Mouse (Mus musculus): ENCODE measurements around the gene Epm2aip1. TPM values are rescaled to one million over a fixed set of nuclear protein-coding genes. Genes with fewer than 3 reads are reported as not detected.

The Epm2aip1 gene
- polyA plus RNA-seq, 1 experiment from 2014 or later, result 31.4 TPM

Other genes starting within 250 kb of the Epm2aip1 start
- 3.2 and 3.6 TPM in 2 replicates for gene Ccrl2, start 214.4 kb upstream of the Epm2aip1 start, polyA plus RNA-seq (2014; fragmentation: Nextera tagmentation; extraction: Ambion mirVana)
- 75.3 and 78.8 TPM in 2 replicates for gene Lrrfip2, start 154.3 kb upstream of the Epm2aip1 start, polyA plus RNA-seq (2014; fragmentation: Nextera tagmentation; extraction: Ambion mirVana)
- 34.1 and 36.1 TPM in 2 replicates for gene Mlh1, start 138 bp upstream of the Epm2aip1 start, polyA plus RNA-seq (2014; fragmentation: Nextera tagmentation; extraction: Ambion mirVana)
- gene Trank1, start 39.8 kb downstream of the Epm2aip1 start, polyA plus RNA-seq (2014; fragmentation: Nextera tagmentation; extraction: Ambion mirVana), result 0.04 and 0.05 TPM in 2 replicates
- 0.75 and 0.88 TPM in 2 replicates for gene Dclk3, start 167.2 kb downstream of the Epm2aip1 start, polyA plus RNA-seq (2014; fragmentation: Nextera tagmentation; extraction: Ambion mirVana)

Measured in heart, embryonic 14.5 days (tissue).